Mouse (Mus musculus) neural tube, embryonic 14.5 days (tissue): ENCODE data around the gene Olfr1564. TPM values are rescaled to one million over a fixed set of nuclear protein-coding genes. Genes with fewer than 3 reads are reported as not detected.
A peak's percentile ranks its signal among the peaks of the same experiment; 100 is the strongest.
"Not testable (repeated sequence)": the region's sequence is repeated elsewhere in the genome, so short reads cannot be mapped to it uniquely, and the experiment has no call there.

Source experiments
- ATAC-seq: fragments of 200-750 bp; cut with Nextera tagmentation; 2 replicates; pipeline ENCODE4 v1.8.0; 2017; ENCODE audit warnings: low read depth, mild to moderate bottlenecking, moderate TSS enrichment, moderate library complexity
- H3K27ac ChIP-seq: fragments of 300-500 bp; sonication (generic); 2 replicates; pipeline ENCODE4 v1.5.1; 2014; ENCODE audit warnings: low read depth, mild to moderate bottlenecking, control low read depth, low read length, moderate library complexity, mixed read lengths
- H3K27me3 ChIP-seq: fragments of 300-500 bp; sonication (generic); 2 replicates; pipeline ENCODE4 v1.6.1; 2014; ENCODE audit warnings: low read length; ENCODE audit not compliant: control insufficient read depth, insufficient read depth
- H3K36me3 ChIP-seq: fragments of 300-500 bp; sonication (generic); 2 replicates; pipeline ENCODE4 v1.6.1; 2014; ENCODE audit warnings: low read length, mixed read lengths; ENCODE audit not compliant: control insufficient read depth, insufficient read depth
- H3K4me1 ChIP-seq: fragments of 300-500 bp; sonication (generic); 2 replicates; pipeline ENCODE4 v1.6.1; 2014; ENCODE audit warnings: low read length; ENCODE audit not compliant: control insufficient read depth, insufficient read depth
- H3K4me2 ChIP-seq: fragments of 300-500 bp; sonication (generic); 2 replicates; pipeline ENCODE4 v1.6.1; 2014; ENCODE audit warnings: mild to moderate bottlenecking, low read depth, low read length, control low read depth
- H3K4me3 ChIP-seq: fragments of 300-500 bp; sonication (generic); 2 replicates; pipeline ENCODE4 v1.5.1; 2014; ENCODE audit warnings: low read depth, low read length, control low read depth, mixed read lengths
- H3K9ac ChIP-seq: fragments of 300-500 bp; sonication (generic); replicated peaks from 2 replicates; pipeline ENCODE4 v1.6.1; 2014; ENCODE audit warnings: low read depth, mild to moderate bottlenecking, control low read depth, low read length, mixed read lengths
- H3K9me3 ChIP-seq: fragments of 300-500 bp; sonication (generic); 2 replicates; pipeline ENCODE4 v1.6.1; 2016; ENCODE audit warnings: low read length; ENCODE audit not compliant: control insufficient read depth
- WGBS: fragments of 180-500 bp; shearing (Covaris S2); extraction: QIAGEN DNeasy Blood & Tissue Kit; methylation state at CpG from one replicate; pipeline ENCODE4 v1.1.7; 2014; 5-methylcytosine and 5-hydroxymethylcytosine counted together
- polyA plus RNA-seq: library from polyadenylated mRNA; unstranded; fragments of >200 nt; fragmentation: Nextera tagmentation; extraction: Ambion mirVana; gene quantifications from 2 replicates; pipeline ENCODE4 v1.2.1, GENCODE M21; 2014

Olfr1564 gene
- 0.05 and 0.08 TPM in 2 replicates for polyA plus RNA-seq

- 90% methylated on average over 2 of the region's 2 CpGs for WGBS
- H3K4me2 ChIP-seq, result no peak within 1 kb of the TSS
Measured at GRCm38 (mm10) chr17:33221590-33221989, at the start of gene Olfr1564. Olfr1564 (minus strand) TSS chr17:33221690.

GRCm38 (mm10) chr17:33268907-33269306 is 47.4 kb upstream of the Olfr1564 start:
- H3K9ac ChIP-seq, result no peak overlapping the region

More at GRCm38 (mm10) chr17:33221590-33221989, at the start of gene Olfr1564:
- H3K4me3 ChIP-seq, result no peak within 1 kb of the TSS
- H3K4me1 ChIP-seq, result no peaks in the 10 kb centered on the region
- H3K9me3 ChIP-seq, result no peaks in the 10 kb centered on the region
- no peaks in the 10 kb centered on the region for H3K27me3 ChIP-seq
- H3K9ac ChIP-seq, result no peak within 1 kb of the TSS
- H3K27ac ChIP-seq, result no peak within 1 kb of the TSS
- no peak for ATAC-seq
- no peaks in the 10 kb centered on the region for H3K36me3 ChIP-seq

GRCm38 (mm10) chr17:33264376-33264775 is 42.9 kb upstream of the Olfr1564 start, which contains the start of gene Olfr63:
Olfr63 (plus strand) TSS chr17:33264676.
- 91% methylated on average over 1 of the region's 1 CpGs for WGBS
- H3K27ac ChIP-seq, result no peak within 1 kb of the TSS
- no peaks in the 10 kb centered on the region for H3K36me3 ChIP-seq
- H3K9me3 ChIP-seq, result no peaks in the 10 kb centered on the region
- ATAC-seq, result no peak
- no peak within 1 kb of the TSS for H3K9ac ChIP-seq
- no peak within 1 kb of the TSS for H3K4me3 ChIP-seq
- no peaks in the 10 kb centered on the region for H3K4me1 ChIP-seq
- no peak within 1 kb of the TSS for H3K4me2 ChIP-seq
- no peaks in the 10 kb centered on the region for H3K27me3 ChIP-seq

More at GRCm38 (mm10) chr17:33268907-33269306, 47.4 kb upstream of the Olfr1564 start:
- no peak overlapping the region for H3K4me2 ChIP-seq
- H3K4me1 ChIP-seq, result no peaks in the 10 kb centered on the region
- no peak for ATAC-seq
- H3K27me3 ChIP-seq, result no peaks in the 10 kb centered on the region
- H3K36me3 ChIP-seq, result no peaks in the 10 kb centered on the region
- no peak overlapping the region for H3K27ac ChIP-seq
- H3K4me3 ChIP-seq, result no peak overlapping the region
- H3K9me3 ChIP-seq, result no peaks in the 10 kb centered on the region
- WGBS, result 86% methylated on average over 9 of the region's 9 CpGs

- H3K36me3 ChIP-seq, H3K9me3 ChIP-seq, H3K4me1 ChIP-seq, H3K27me3 ChIP-seq, H3K27ac ChIP-seq, H3K9ac ChIP-seq, H3K4me2 ChIP-seq, H3K4me3 ChIP-seq: not testable (repeated sequence)
- ATAC-seq, result peak; percentile 53
- WGBS, result no CpG with 5 or more reads among the region's 2 CpGs
Measured at GRCm38 (mm10) chr17:33255319-33255657, 33.8 kb upstream of the Olfr1564 start.

GRCm38 (mm10) chr17:33254530-33255318 is 33.2 kb upstream of the Olfr1564 start, which contains the start of gene Zfp955a:
Zfp955a (minus strand) TSS chr17:33255145.
- H3K27me3 ChIP-seq, H3K4me2 ChIP-seq, H3K9me3 ChIP-seq, H3K36me3 ChIP-seq, H3K4me3 ChIP-seq, H3K9ac ChIP-seq, H3K4me1 ChIP-seq, H3K27ac ChIP-seq: not testable (repeated sequence)
- peak; percentile 100 for ATAC-seq
- 40% methylated on average over 1 of the region's 34 CpGs for WGBS

- H3K9me3 ChIP-seq, H3K9ac ChIP-seq, H3K36me3 ChIP-seq, H3K27ac ChIP-seq, H3K4me1 ChIP-seq, ATAC-seq, H3K4me3 ChIP-seq, H3K4me2 ChIP-seq, H3K27me3 ChIP-seq: not testable (repeated sequence)
- 90% methylated on average over 1 of the region's 1 CpGs for WGBS
Measured at GRCm38 (mm10) chr17:33236646-33237045, 15.2 kb upstream of the Olfr1564 start.

GRCm38 (mm10) chr17:33191002-33191401 is 30.5 kb downstream of the Olfr1564 start, which contains the start of gene Olfr239:
Olfr239 (plus strand) TSS chr17:33191302.
- not testable (repeated sequence) for H3K4me3 ChIP-seq, H3K9ac ChIP-seq, H3K4me2 ChIP-seq, H3K27me3 ChIP-seq, ATAC-seq, H3K36me3 ChIP-seq, H3K9me3 ChIP-seq, H3K27ac ChIP-seq, H3K4me1 ChIP-seq
- no CpG with 5 or more reads among the region's 2 CpGs for WGBS

- not testable (repeated sequence) for H3K27ac ChIP-seq, H3K4me2 ChIP-seq, H3K36me3 ChIP-seq, H3K9ac ChIP-seq, H3K9me3 ChIP-seq, H3K27me3 ChIP-seq, ATAC-seq, H3K4me1 ChIP-seq, H3K4me3 ChIP-seq
- WGBS, result 80% methylated on average over 1 of the region's 1 CpGs
Measured at GRCm38 (mm10) chr17:33168147-33168546, 53.3 kb downstream of the Olfr1564 start, which contains the start of gene Olfr55. Olfr55 (plus strand) TSS chr17:33168447.
